Mouse (Mus musculus): ENCODE results near the gene Rpl9.

GRCm38 (mm10) chr5:65354097-65354496 is 37.1 kb downstream of the Rpl9 start:
- TF ChIP-seq CTCF (conservative IDR thresholded peaks at IDR 0.05; ENCODE audit: low read length) (no peak), NANOG (IDR thresholded peaks at IDR 0.05; ENCODE audit: borderline replicate concordance, low read length) (no peak), POU5F1 (IDR thresholded peaks at IDR 0.05; ENCODE audit: borderline replicate concordance, low read length) (no peak)
